Comparison of ENCODE assay signal across 18 mouse cellular contexts in the genomic region with DNA sequence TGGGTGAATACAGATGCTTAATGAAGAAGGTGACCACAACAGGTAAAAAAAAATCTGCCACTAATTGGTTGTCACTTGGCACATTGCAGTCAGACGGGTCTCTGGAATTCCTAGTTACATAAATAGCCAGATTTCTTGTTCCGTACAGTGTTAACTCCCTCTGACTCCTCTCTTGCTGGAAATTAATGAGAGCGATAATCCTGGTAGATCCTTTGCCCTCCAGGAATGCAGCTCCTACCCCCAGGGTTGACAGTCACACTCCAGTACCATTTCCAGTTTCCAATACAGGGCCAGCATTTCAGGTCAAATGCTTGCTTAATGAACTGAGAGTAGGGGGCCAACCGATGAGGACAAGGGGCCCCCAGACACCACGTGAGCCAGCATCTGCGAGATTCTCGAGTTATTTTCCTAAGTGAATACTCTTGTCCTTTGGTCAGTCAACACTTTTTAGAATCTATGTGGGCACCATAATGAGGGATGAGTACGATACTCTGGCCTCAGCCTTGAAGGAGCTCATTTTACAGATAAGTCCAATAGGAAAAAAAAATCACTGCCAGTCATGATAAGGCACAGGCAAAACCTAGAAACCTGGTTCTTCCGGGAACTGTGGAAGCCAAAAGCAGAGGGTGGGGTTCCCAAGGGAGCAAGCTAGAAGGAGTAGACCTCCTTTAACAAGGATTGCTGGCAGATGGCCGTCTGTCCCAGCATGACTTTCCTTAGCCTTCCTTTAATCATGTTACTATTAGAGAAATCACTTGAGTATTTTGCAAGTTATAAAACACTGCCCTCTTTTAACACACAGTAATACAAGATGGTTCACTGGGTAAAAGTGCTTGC.
"Had no signal": no experiment of that assay in that cellular context is flagged by ENCODE, and none has a peak within 500 bp of the region (broad histone marks: within the 10 kb centered on the region; RNA-seq: fewer than 3 reads in every experiment).

No protein-coding gene starts in this region.

- H3K27me3 ChIP-seq: liver, embryonic 13.5 days; midbrain, embryonic 15.5 days; neural tube, embryonic 13.5 days; stomach, embryonic 15.5 days had no signal

- ATAC-seq: midbrain, embryonic 15.5 days had no signal

- DNase-seq: kidney, adult 18-20 months; kidney, adult 9 months; kidney, postnatal 14 days; kidney, postnatal 4 days; layer of hippocampus, postnatal 36 days; liver, embryonic 13.5 days; lung, adult 2 months; lung, postnatal 14 days; lung, postnatal 4 days; right cerebral cortex, adult 18-20 months; right cerebral cortex, postnatal 25 days; spleen, adult 18-20 months; thymus, adult 2 months; thymus, postnatal 14 days; thymus, postnatal 4 days had no signal
